Mouse (Mus musculus) lung, postnatal 36 days (tissue): ENCODE data around the gene Dpp8.
"Not testable (repeated sequence)": the region's sequence is repeated elsewhere in the genome, so short reads cannot be mapped to it uniquely, and the experiment has no call there.

Experiments
- DNase-seq: peaks from one replicate; pipeline ENCODE4 v3.0.0; 2022; ENCODE audit warnings: mixed read lengths

The Dpp8 gene

GRCm38 (mm10) chr9:65032269-65033108, at the start of gene Dpp8:
TSS of gene Dpp8 (plus strand) at chr9:65032414.
- DNase-seq = peak; percentile 96

- DNase-seq = no peak
Observed at GRCm38 (mm10) chr9:64985037-64985794, 47.0 kb upstream of the Dpp8 start.

- DNase-seq = no peak
Observed at GRCm38 (mm10) chr9:64985807-64986206, 46.4 kb upstream of the Dpp8 start.

- DNase-seq = no peak
Observed at GRCm38 (mm10) chr9:64987651-64988050, 44.6 kb upstream of the Dpp8 start.

- DNase-seq = no peak
Observed at GRCm38 (mm10) chr9:64988443-64988842, 43.8 kb upstream of the Dpp8 start.

GRCm38 (mm10) chr9:64990291-64990690, 41.9 kb upstream of the Dpp8 start:
- DNase-seq = no peak

- not testable (repeated sequence) for DNase-seq
Observed at GRCm38 (mm10) chr9:64995464-64995863, 36.8 kb upstream of the Dpp8 start.

GRCm38 (mm10) chr9:65001481-65001880, 30.7 kb upstream of the Dpp8 start:
- no peak for DNase-seq

- DNase-seq = no peak
Observed at GRCm38 (mm10) chr9:65005737-65006136, 26.5 kb upstream of the Dpp8 start.

GRCm38 (mm10) chr9:65010632-65011031, 21.6 kb upstream of the Dpp8 start:
- DNase-seq = no peak

GRCm38 (mm10) chr9:65011304-65011703, 20.9 kb upstream of the Dpp8 start:
- peak; percentile 69 for DNase-seq

- DNase-seq = peak; percentile 48
Observed at GRCm38 (mm10) chr9:65015461-65016222, 16.6 kb upstream of the Dpp8 start.

- DNase-seq = no peak
Observed at GRCm38 (mm10) chr9:65016241-65016977, 15.8 kb upstream of the Dpp8 start.

- DNase-seq = no peak
Observed at GRCm38 (mm10) chr9:65016978-65017827, 15.0 kb upstream of the Dpp8 start.

- DNase-seq = no peak
Observed at GRCm38 (mm10) chr9:65017896-65018295, 14.3 kb upstream of the Dpp8 start.

- DNase-seq = no peak
Observed at GRCm38 (mm10) chr9:65018588-65019121, 13.6 kb upstream of the Dpp8 start.

- DNase-seq = peak; percentile 69
Observed at GRCm38 (mm10) chr9:65019146-65019545, 13.1 kb upstream of the Dpp8 start.

- DNase-seq = no peak
Observed at GRCm38 (mm10) chr9:65020128-65020527, 12.1 kb upstream of the Dpp8 start.

- DNase-seq = peak; percentile 94
Observed at GRCm38 (mm10) chr9:65020991-65021886, 11.0 kb upstream of the Dpp8 start, which contains the start of gene Hacd3. TSS of gene Hacd3 (minus strand) at chr9:65021693.
